Mouse (Mus musculus) forebrain, postnatal 0 days (tissue): Measurements from ENCODE around the gene Grm1. TPM values are rescaled to one million over a fixed set of nuclear protein-coding genes. Genes with fewer than 3 reads are reported as not detected.

Experiments used
- ATAC-seq: fragments of 200-750 bp; cut with Nextera tagmentation; 2 replicates; pipeline ENCODE4 v1.8.0; 2017; ENCODE audit warnings: mild to moderate bottlenecking, moderate library complexity
- DNase-seq: peaks from one replicate; pipeline ENCODE4 v3.0.0-alpha.2; 2015
- H3K27ac ChIP-seq: fragments of 300-500 bp; sonication (generic); 2 replicates; pipeline ENCODE4 v1.5.1; 2014; ENCODE audit warnings: low read depth, mild to moderate bottlenecking, antibody characterized with exemption, low read length, moderate library complexity, mixed read lengths
- H3K27me3 ChIP-seq: fragments of 300-500 bp; sonication (generic); 2 replicates; pipeline ENCODE4 v1.6.1; 2014; ENCODE audit warnings: mild to moderate bottlenecking, low read length, mixed read lengths; ENCODE audit not compliant: insufficient read depth
- H3K36me3 ChIP-seq: fragments of 300-500 bp; sonication (generic); 2 replicates; pipeline ENCODE4 v1.6.1; 2014; ENCODE audit warnings: mild to moderate bottlenecking, moderate library complexity; ENCODE audit not compliant: insufficient read depth
- H3K4me1 ChIP-seq: fragments of 300-500 bp; sonication (generic); 2 replicates; pipeline ENCODE4 v1.6.1; 2014; ENCODE audit warnings: antibody characterized with exemption; ENCODE audit not compliant: insufficient read depth
- H3K4me2 ChIP-seq: fragments of 300-500 bp; sonication (generic); 2 replicates; pipeline ENCODE4 v1.6.1; 2014; ENCODE audit warnings: low read depth, mild to moderate bottlenecking, moderate library complexity
- H3K4me3 ChIP-seq: fragments of 300-500 bp; sonication (generic); 2 replicates; pipeline ENCODE4 v1.5.1; 2014; ENCODE audit warnings: low read depth, low read length, mixed read lengths
- H3K9ac ChIP-seq: fragments of 300-500 bp; sonication (generic); 2 replicates; pipeline ENCODE4 v1.6.1; 2014; ENCODE audit warnings: mild to moderate bottlenecking
- H3K9me3 ChIP-seq: fragments of 300-500 bp; sonication (generic); 2 replicates; pipeline ENCODE4 v1.6.1; 2016; ENCODE audit warnings: low read length
- CTCF ChIP-seq: sonication (generic); IDR thresholded peaks from 2 replicates; pipeline ENCODE4 v1.5.1; 2016; ENCODE audit warnings: antibody characterized with exemption, control low read depth, low read depth
- WGBS: fragments of 180-500 bp; shearing (Covaris S2); extraction: QIAGEN DNeasy Blood & Tissue Kit; methylation state at CpG from one replicate; pipeline ENCODE4 v1.1.7; 2014; 5-methylcytosine and 5-hydroxymethylcytosine counted together
- polyA plus RNA-seq: library from polyadenylated mRNA; unstranded; fragments of >200 nt; fragmentation: Nextera tagmentation; extraction: Ambion mirVana; gene quantifications from 2 replicates; pipeline ENCODE4 v1.2.1, GENCODE M21; 2015
- total RNA-seq: library from RNA; depleted of rRNA; stranded (reverse); fragments of >200 nt; gene quantifications from 2 replicates; pipeline ENCODE4 v1.2.3, GENCODE M21; 2014

The Grm1 gene
- total and polyA plus RNA-seq, 2 experiments from 2014 or later = 10.7 to 21.1 TPM

- DNase-seq (no peak), ATAC-seq (no peak)
- no peak overlapping the region for H3K4me3 ChIP-seq
- WGBS = 24% methylated on average over 3 of the region's 3 CpGs
- no peaks in the 10 kb centered on the region for H3K9me3 ChIP-seq
- H3K4me1 ChIP-seq = no peaks in the 10 kb centered on the region
- H3K27me3 ChIP-seq = no peaks in the 10 kb centered on the region
- no peak overlapping the region for H3K27ac ChIP-seq
- no peak overlapping the region for H3K4me2 ChIP-seq
- no peaks in the 10 kb centered on the region for H3K36me3 ChIP-seq
- TF ChIP-seq CTCF = no peak
- no peak overlapping the region for H3K9ac ChIP-seq
These were observed 210.0 kb downstream of the Grm1 start for GRCm38 (mm10) chr10:10872142-10872541.

GRCm38 (mm10) chr10:10870271-10870670 is 211.9 kb downstream of the Grm1 start:
- 85% methylated on average over 2 of the region's 2 CpGs for WGBS
- H3K4me1 ChIP-seq = no peaks in the 10 kb centered on the region
- no peak overlapping the region for H3K27ac ChIP-seq
- H3K27me3 ChIP-seq = no peaks in the 10 kb centered on the region
- TF ChIP-seq CTCF = no peak
- no peaks in the 10 kb centered on the region for H3K9me3 ChIP-seq
- no peak overlapping the region for H3K9ac ChIP-seq
- DNase-seq (no peak), ATAC-seq (no peak)
- H3K36me3 ChIP-seq = no peaks in the 10 kb centered on the region
- no peak overlapping the region for H3K4me3 ChIP-seq
- H3K4me2 ChIP-seq = no peak overlapping the region

GRCm38 (mm10) chr10:10866278-10866677 is 215.9 kb downstream of the Grm1 start:
- Histone ChIP-seq H3K4me3 (no peak overlapping the region), H3K9ac (no peak overlapping the region), H3K27me3 (no peaks in the 10 kb centered on the region), H3K4me1 (no peaks in the 10 kb centered on the region), H3K27ac (no peak overlapping the region), H3K36me3 (no peaks in the 10 kb centered on the region), H3K9me3 (no peaks in the 10 kb centered on the region), H3K4me2 (no peak overlapping the region)
- no peak for DNase-seq
- TF ChIP-seq CTCF = no peak
- no peak for ATAC-seq
- 99% methylated on average over 2 of the region's 2 CpGs for WGBS

- no peaks in the 10 kb centered on the region for H3K4me1 ChIP-seq
- ATAC-seq (no peak), DNase-seq (no peak)
- H3K27me3 ChIP-seq = no peaks in the 10 kb centered on the region
- no peaks in the 10 kb centered on the region for H3K36me3 ChIP-seq
- H3K27ac ChIP-seq = no peak overlapping the region
- no peak for TF ChIP-seq CTCF
- no peak overlapping the region for H3K4me2 ChIP-seq
- no peak overlapping the region for H3K4me3 ChIP-seq
- 20% methylated on average over 5 of the region's 5 CpGs for WGBS
- H3K9me3 ChIP-seq = no peaks in the 10 kb centered on the region
- no peak overlapping the region for H3K9ac ChIP-seq
These were observed 217.4 kb downstream of the Grm1 start for GRCm38 (mm10) chr10:10864759-10865158.

GRCm38 (mm10) chr10:10847376-10848286 is 234.5 kb downstream of the Grm1 start:
- Histone ChIP-seq H3K27me3 (no peaks in the 10 kb centered on the region), H3K36me3 (no peaks in the 10 kb centered on the region), H3K9ac (no peak overlapping the region), H3K4me1 (no peaks in the 10 kb centered on the region), H3K4me3 (no peak overlapping the region), H3K27ac (no peak overlapping the region), H3K4me2 (no peak overlapping the region), H3K9me3 (no peaks in the 10 kb centered on the region)
- 22% methylated on average over 7 of the region's 7 CpGs for WGBS
- peak; percentile 48 for DNase-seq
- TF ChIP-seq CTCF = no peak
- ATAC-seq = peak; percentile 78

- DNase-seq = no peak
- no peaks in the 10 kb centered on the region for H3K36me3 ChIP-seq
- no peak overlapping the region for H3K9ac ChIP-seq
- H3K9me3 ChIP-seq = no peaks in the 10 kb centered on the region
- H3K4me2 ChIP-seq = no peak overlapping the region
- 79% methylated on average over 5 of the region's 5 CpGs for WGBS
- no peak overlapping the region for H3K27ac ChIP-seq
- no peak overlapping the region for H3K4me3 ChIP-seq
- no peaks in the 10 kb centered on the region for H3K4me1 ChIP-seq
- ATAC-seq = no peak
- no peak for TF ChIP-seq CTCF
- H3K27me3 ChIP-seq = no peaks in the 10 kb centered on the region
These were observed 237.0 kb downstream of the Grm1 start for GRCm38 (mm10) chr10:10845059-10845685.

GRCm38 (mm10) chr10:10835406-10835805 is 246.8 kb downstream of the Grm1 start:
- no peaks in the 10 kb centered on the region for H3K9me3 ChIP-seq

More at GRCm38 (mm10) chr10:10835406-10835805, 246.8 kb downstream of the Grm1 start:
- no peaks in the 10 kb centered on the region for H3K27me3 ChIP-seq
- no peaks in the 10 kb centered on the region for H3K36me3 ChIP-seq
- ATAC-seq = no peak
- H3K4me2 ChIP-seq = no peak overlapping the region
- TF ChIP-seq CTCF = no peak
- no peak overlapping the region for H3K4me3 ChIP-seq
- no peak overlapping the region for H3K9ac ChIP-seq
- H3K27ac ChIP-seq = no peak overlapping the region
- H3K4me1 ChIP-seq = no peaks in the 10 kb centered on the region
- DNase-seq = no peak
